Mouse (Mus musculus) cerebellum, adult 2 months (tissue): ENCODE measurements around the gene Olfr522.

ENCODE experiments used
- CTCF ChIP-seq: fragments of 200-500 bp; IDR thresholded peaks from 2 replicates; pipeline ENCODE4 v1.5.1; 2011; ENCODE audit warnings: low read depth, mild to moderate bottlenecking, control low read depth, low read length, moderate library complexity, borderline replicate concordance; ENCODE audit not compliant: insufficient read depth
- POLR2A ChIP-seq: fragments of 200-500 bp; IDR thresholded peaks from 2 replicates; pipeline ENCODE4 v1.6.1; 2011; ENCODE audit warnings: low read length, control low read depth, borderline replicate concordance; ENCODE audit not compliant: insufficient read depth

DNA sequence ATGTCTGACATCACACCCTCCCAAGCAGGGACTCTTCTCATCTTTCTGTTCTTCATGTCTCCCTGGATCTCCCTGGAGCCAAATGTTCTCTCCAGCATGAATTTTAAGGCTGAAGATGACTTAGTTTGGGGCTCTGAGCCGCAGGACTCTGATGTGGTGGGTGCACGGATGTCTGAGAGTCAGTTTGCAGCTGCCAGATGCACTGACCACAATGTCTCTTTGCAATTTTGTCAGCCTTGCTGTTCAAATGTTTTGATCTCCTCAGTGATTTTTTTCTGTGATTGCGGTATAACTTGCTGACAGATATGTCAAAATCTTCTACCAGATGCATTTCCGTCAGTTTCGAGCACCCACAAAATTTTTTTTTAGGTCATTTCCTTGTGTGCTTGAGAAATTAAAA, 49.3 kb upstream of the Olfr522 start:
- no peak for TF ChIP-seq CTCF
- no peak for TF ChIP-seq POLR2A
